Mouse (Mus musculus) cerebellum, adult 2 months (tissue): ENCODE data around the gene Hibadh. TPM values are rescaled to one million over a fixed set of nuclear protein-coding genes. Genes with fewer than 3 reads are reported as not detected.

Source experiments
- DNase-seq, 2 experiments: peaks; one replicate each; pipeline ENCODE4 v3.0.0; 2021
- H3K27ac ChIP-seq: fragments of 200-500 bp; 2 replicates; pipeline ENCODE4 v1.5.1; 2012; ENCODE audit warnings: low read length, control low read depth, inconsistent platforms; ENCODE audit not compliant: insufficient read depth
- H3K27me3 ChIP-seq: fragments of 200-500 bp; 2 replicates; pipeline ENCODE4 v1.6.1; 2012; ENCODE audit warnings: inconsistent platforms, mild to moderate bottlenecking, low read length, moderate library complexity; ENCODE audit not compliant: control insufficient read depth, insufficient read depth
- H3K4me1 ChIP-seq: fragments of 200-500 bp; 2 replicates; pipeline ENCODE4 v1.6.1; 2011; ENCODE audit warnings: low read length; ENCODE audit not compliant: control insufficient read depth, insufficient read depth
- H3K4me3 ChIP-seq: fragments of 200-500 bp; replicated peaks from 2 replicates; pipeline ENCODE3; 2011; ENCODE audit warnings: mild to moderate bottlenecking, low read depth, low read length, control low read depth; ENCODE audit not compliant: insufficient read depth
- CTCF ChIP-seq: fragments of 200-500 bp; IDR thresholded peaks from 2 replicates; pipeline ENCODE4 v1.5.1; 2011; ENCODE audit warnings: low read depth, mild to moderate bottlenecking, control low read depth, low read length, moderate library complexity, borderline replicate concordance; ENCODE audit not compliant: insufficient read depth
- POLR2A ChIP-seq: fragments of 200-500 bp; IDR thresholded peaks from 2 replicates; pipeline ENCODE4 v1.6.1; 2011; ENCODE audit warnings: low read length, control low read depth, borderline replicate concordance; ENCODE audit not compliant: insufficient read depth
- WGBS: fragments of 180-500 bp; shearing (Covaris S2); methylation state at CpG from one replicate; pipeline ENCODE4 v1.1.7; 2018; 5-methylcytosine and 5-hydroxymethylcytosine counted together
- polyA plus RNA-seq: library from polyadenylated mRNA; depleted of rRNA; stranded (reverse); fragments of >200 nt; gene quantifications from 2 replicates; pipeline ENCODE4 v1.2.3, GENCODE M21; 2012

The Hibadh gene
- polyA plus RNA-seq, 1 experiment: 84.5 TPM

DNA sequence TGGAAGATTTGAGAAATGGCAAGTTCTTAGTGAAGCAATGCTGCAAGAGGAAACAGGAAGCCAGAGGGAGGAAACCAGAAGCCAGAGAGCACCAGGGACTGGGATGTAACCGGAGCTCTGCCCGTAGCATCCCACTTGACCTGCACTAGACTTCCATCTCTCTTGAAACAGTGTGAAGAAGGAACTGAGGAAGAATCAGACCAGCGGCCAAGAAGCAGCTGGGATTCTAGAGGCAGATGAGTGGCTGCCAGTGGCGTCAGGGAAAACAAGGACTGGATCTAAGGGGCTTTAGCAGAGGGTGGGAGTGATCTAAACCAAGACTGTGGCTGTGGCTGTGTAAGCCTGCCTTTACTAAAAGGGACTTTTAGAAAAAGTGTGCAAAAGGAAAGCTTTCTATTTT, 95.8 kb downstream of the Hibadh start:
- 49% methylated on average over 4 of the region's 4 CpGs for WGBS

GRCm38 (mm10) chr6:52542464-52542863, 97.7 kb downstream of the Hibadh start:
- DNase-seq: no peak
- TF ChIP-seq CTCF (no peak), POLR2A (no peak)
- WGBS: 96% methylated on average over 5 of the region's 5 CpGs
- H3K27me3 ChIP-seq: no peaks in the 10 kb centered on the region
- no peaks in the 10 kb centered on the region for H3K4me1 ChIP-seq
- no peak overlapping the region for H3K27ac ChIP-seq
- H3K4me3 ChIP-seq: no peak overlapping the region

More for the DNA sequence above, 95.8 kb downstream of the Hibadh start:
- TF ChIP-seq POLR2A (no peak), CTCF (no peak)
- Histone ChIP-seq H3K4me1 (no peaks in the 10 kb centered on the region), H3K27me3 (no peaks in the 10 kb centered on the region), H3K4me3 (no peak overlapping the region), H3K27ac (no peak overlapping the region)
- DNase-seq: no peak

DNA sequence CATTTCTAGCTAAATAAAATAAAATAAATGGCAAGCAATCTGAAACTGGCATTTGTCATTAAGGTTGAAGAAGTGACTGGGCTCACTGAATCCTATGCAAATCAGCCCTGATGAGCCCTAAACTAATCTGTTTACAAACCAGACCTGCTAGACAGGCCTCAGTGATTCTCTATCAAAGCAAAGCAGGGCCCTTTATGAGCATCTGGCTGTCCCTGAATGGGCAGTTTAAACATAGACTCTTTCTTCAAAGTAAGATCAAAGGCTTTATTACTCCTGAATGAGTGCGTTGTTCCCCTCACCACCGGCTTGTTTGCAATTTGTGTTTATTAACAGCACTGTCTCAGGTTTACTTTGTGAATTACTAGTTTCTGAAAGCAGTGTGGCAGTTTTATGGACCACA, 100.3 kb downstream of the Hibadh start:
- no peaks in the 10 kb centered on the region for H3K4me1 ChIP-seq
- no peak overlapping the region for H3K4me3 ChIP-seq
- TF ChIP-seq POLR2A (no peak), CTCF (no peak)
- DNase-seq: no peak
- H3K27me3 ChIP-seq: no peaks in the 10 kb centered on the region
- H3K27ac ChIP-seq: no peak overlapping the region
- 81% methylated on average over 2 of the region's 2 CpGs for WGBS

DNA sequence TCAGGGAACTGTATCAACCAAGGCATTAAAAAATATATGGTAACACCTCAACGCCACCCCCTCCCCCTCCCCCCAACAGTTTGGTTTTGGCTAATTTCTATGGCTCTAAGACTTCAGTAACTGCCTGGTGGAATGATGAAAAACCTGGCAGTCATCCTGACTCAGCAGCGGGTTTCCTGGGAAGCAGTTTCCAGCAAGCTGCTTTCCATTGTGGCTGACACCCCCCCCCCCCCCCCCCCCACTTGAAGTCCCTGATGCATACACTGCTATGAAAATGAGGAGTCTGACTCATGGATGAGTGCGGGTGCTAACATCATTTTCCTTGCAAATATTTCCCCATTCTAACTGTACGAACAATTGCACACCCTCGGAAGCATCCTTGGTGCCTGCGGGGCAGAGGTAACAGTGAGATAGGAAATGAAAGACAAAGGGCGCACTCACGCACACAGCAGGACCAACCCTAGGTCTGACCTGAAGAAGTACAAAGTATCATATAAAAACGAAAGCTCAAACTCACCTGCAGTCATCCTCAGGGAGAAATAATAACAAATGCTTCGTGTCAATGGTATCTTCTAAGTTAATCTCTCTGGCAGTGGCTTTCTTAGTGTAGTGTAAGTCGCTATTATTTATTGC, 105.0 kb downstream of the Hibadh start:
- DNase-seq: no peak
- Histone ChIP-seq H3K27ac (no peak overlapping the region), H3K4me1 (peaks cover 12% of the 10 kb centered on the region), H3K27me3 (no peaks in the 10 kb centered on the region; the same call in 1 of the 2 replicates), H3K4me3 (no peak overlapping the region)
- no peak for TF ChIP-seq POLR2A
- TF ChIP-seq CTCF: no peak
- WGBS: 73% methylated on average over 11 of the region's 11 CpGs

DNA sequence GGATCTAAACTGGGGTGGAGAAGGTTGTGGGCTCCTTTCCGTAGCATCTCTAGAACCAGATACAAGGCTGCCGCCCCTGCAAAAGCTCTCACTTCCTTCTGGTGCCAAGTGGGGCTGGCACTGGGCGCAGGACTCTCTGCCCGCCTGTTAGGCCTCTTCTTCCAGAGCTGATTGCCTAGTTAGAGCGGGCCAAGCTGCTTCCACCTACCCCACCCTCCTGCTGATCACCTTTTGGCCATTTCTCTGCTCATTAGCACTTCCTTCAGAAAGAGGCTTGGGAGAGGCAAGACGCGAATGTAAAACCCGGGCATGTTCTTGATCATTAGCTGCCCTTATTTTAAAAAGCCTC, 108.1 kb downstream of the Hibadh start:
- 8% methylated on average over 8 of the region's 8 CpGs for WGBS
- TF ChIP-seq CTCF: no peak
- no peak for TF ChIP-seq POLR2A

GRCm38 (mm10) chr6:52531366-52532143, 108.6 kb downstream of the Hibadh start:
- H3K27ac ChIP-seq: no peak overlapping the region
- no peaks in the 10 kb centered on the region; the same call in 1 of the 2 replicates for H3K27me3 ChIP-seq
- no peak overlapping the region for H3K4me3 ChIP-seq
- peaks cover 12% of the 10 kb centered on the region for H3K4me1 ChIP-seq
- DNase-seq: no peak
- WGBS: 58% methylated on average over 19 of the region's 19 CpGs
- no peak for TF ChIP-seq CTCF
- no peak for TF ChIP-seq POLR2A

More for the DNA sequence above, 108.1 kb downstream of the Hibadh start:
- peak; percentile 29 to 57 for DNase-seq
- H3K27ac ChIP-seq: no peak overlapping the region
- peaks cover 12% of the 10 kb centered on the region for H3K4me1 ChIP-seq
- no peaks in the 10 kb centered on the region; the same call in 1 of the 2 replicates for H3K27me3 ChIP-seq
- no peak overlapping the region for H3K4me3 ChIP-seq

- 96% methylated on average over 10 of the region's 10 CpGs for WGBS
- Histone ChIP-seq H3K27ac (no peak overlapping the region), H3K4me1 (peaks cover 12% of the 10 kb centered on the region), H3K4me3 (no peak overlapping the region), H3K27me3 (no peaks in the 10 kb centered on the region; the same call in 1 of the 2 replicates)
- TF ChIP-seq CTCF (no peak), POLR2A (no peak)
- no peak for DNase-seq
Measured at GRCm38 (mm10) chr6:52530861-52531260, 109.3 kb downstream of the Hibadh start.

GRCm38 (mm10) chr6:52524226-52524625, 116.0 kb downstream of the Hibadh start:
- DNase-seq: no peak
- no peaks in the 10 kb centered on the region for H3K4me1 ChIP-seq
- H3K27ac ChIP-seq: no peak overlapping the region
- H3K27me3 ChIP-seq: no peaks in the 10 kb centered on the region; the same call in 1 of the 2 replicates
- H3K4me3 ChIP-seq: no peak overlapping the region
- 65% methylated on average over 2 of the region's 2 CpGs for WGBS
- no peak for TF ChIP-seq CTCF
- no peak for TF ChIP-seq POLR2A
